Mouse (Mus musculus) adrenal gland, postnatal 25 days (tissue): ENCODE measurements around the gene Ppib. TPM values are rescaled to one million over a fixed set of nuclear protein-coding genes. Genes with fewer than 3 reads are reported as not detected.

Source experiments
- total RNA-seq: library from RNA; stranded (reverse); gene quantifications from 2 replicates; pipeline ENCODE4 v1.2.3, GENCODE M21; 2021

The Ppib gene
- total RNA-seq, 1 experiment from 2014 or later = 304 TPM

Other genes starting within 250 kb of the Ppib start
- 35.1 and 35.7 TPM in 2 replicates for gene Zfp609, start 232.7 kb upstream of the Ppib start, total RNA-seq
- 9.4 and 9.8 TPM in 2 replicates for gene Pclaf, start 170.0 kb upstream of the Ppib start, total RNA-seq
- gene Trip4, start 151.4 kb upstream of the Ppib start, total RNA-seq = 37.2 and 47.8 TPM in 2 replicates
- 22.3 and 25.5 TPM in 2 replicates for gene Csnk1g1, start 151.3 kb upstream of the Ppib start, total RNA-seq
- gene Snx22, start 9.5 kb downstream of the Ppib start, total RNA-seq = 0.30 and 0.95 TPM in 2 replicates
- 102 and 125 TPM in 2 replicates for gene Snx1, start 66.4 kb downstream of the Ppib start, total RNA-seq
- gene Ciao2a, start 66.4 kb downstream of the Ppib start, total RNA-seq = 75.1 and 83.5 TPM in 2 replicates
- 5.9 and 10.4 TPM in 2 replicates for gene Dapk2, start 98.0 kb downstream of the Ppib start, total RNA-seq